Mouse (Mus musculus) CH12.LX (cell line): ENCODE measurements around the gene Txndc16.

Source experiments
- EP300 ChIP-seq: IDR thresholded peaks from 2 replicates; pipeline ENCODE4 v1.6.1; 2011; ENCODE audit warnings: low read length, improper control_type of control experiment
- GABPA ChIP-seq: IDR thresholded peaks from 2 replicates; pipeline ENCODE4 v1.6.1; 2012; ENCODE audit warnings: low read depth, low read length, improper control_type of control experiment, inconsistent platforms; ENCODE audit not compliant: insufficient replicate concordance
- POLR2A ChIP-seq: IDR thresholded peaks from 2 replicates; pipeline ENCODE4 v1.6.1; 2011; ENCODE audit warnings: low read depth, mild to moderate bottlenecking, improper control_type of control experiment, low read length
- USF1 ChIP-seq: IDR thresholded peaks from 2 replicates; pipeline ENCODE4 v1.6.1; 2014; ENCODE audit warnings: low read depth, mild to moderate bottlenecking, inconsistent platforms, low read length, improper control_type of control experiment

DNA sequence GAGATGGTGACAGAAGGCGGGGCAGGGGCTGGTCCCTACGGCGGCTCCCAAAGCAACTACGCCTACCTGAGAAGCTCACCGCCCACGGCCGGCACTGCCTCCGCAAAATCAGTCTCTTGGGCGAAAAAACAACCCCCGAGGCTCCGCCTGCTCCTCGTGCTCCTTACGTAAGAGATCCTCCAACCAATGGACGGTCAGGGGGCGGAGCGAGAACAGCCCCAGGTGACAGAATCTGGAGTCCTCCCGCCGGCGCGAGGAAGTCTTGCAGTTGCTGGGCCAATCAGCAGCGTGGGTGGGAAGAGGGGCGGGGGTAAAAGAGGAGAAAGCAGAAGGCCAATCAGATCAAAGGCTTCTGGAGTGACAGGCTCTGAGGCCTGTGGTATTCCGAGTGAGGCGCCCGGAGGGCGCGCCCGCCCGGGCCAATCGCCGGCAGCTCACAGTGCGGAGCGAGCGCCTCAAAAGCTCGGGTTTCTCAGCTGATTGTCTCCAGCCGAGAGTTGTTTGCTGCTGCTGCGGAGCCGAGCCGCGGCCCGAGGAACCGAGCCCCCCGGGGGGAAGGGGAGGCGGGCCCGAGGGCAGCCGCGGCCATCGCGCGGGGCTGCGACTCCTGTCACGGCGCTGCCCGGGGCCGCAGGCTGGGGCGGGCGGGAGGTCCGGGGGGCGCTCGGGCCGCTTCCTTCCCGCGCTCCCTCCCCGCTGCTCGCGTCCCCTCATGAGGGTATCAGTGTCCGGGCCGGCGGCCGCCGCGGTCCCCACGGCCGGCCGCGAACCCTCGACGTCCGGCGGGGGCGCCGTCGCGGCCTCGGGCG is 643 bp downstream of the Txndc16 start, which contains the start of gene Gpr137c:
- TF ChIP-seq USF1 = peak; percentile 64
- no peak for TF ChIP-seq GABPA
- TF ChIP-seq POLR2A = peak; percentile 65
- no peak for TF ChIP-seq EP300
